Mouse (Mus musculus) thymus, postnatal 25 days (tissue): ENCODE results near the gene Tmem254b.
"Not testable (repeated sequence)": the region's sequence is repeated elsewhere in the genome, so short reads cannot be mapped to it uniquely, and the experiment has no call there.

Source experiments
- DNase-seq: peaks from one replicate; pipeline ENCODE4 v3.0.0; 2022

The Tmem254b gene

GRCm38 (mm10) chr14:26206926-26207247, at the start of gene Tmem254b:
Tmem254b (minus strand) TSS chr14:26207041.
- DNase-seq: not testable (repeated sequence)

- DNase-seq: not testable (repeated sequence)
Measured at GRCm38 (mm10) chr14:26237183-26237582, 30.3 kb upstream of the Tmem254b start.

- not testable (repeated sequence) for DNase-seq
Measured at GRCm38 (mm10) chr14:26216233-26217000, 9.6 kb upstream of the Tmem254b start.

DNA sequence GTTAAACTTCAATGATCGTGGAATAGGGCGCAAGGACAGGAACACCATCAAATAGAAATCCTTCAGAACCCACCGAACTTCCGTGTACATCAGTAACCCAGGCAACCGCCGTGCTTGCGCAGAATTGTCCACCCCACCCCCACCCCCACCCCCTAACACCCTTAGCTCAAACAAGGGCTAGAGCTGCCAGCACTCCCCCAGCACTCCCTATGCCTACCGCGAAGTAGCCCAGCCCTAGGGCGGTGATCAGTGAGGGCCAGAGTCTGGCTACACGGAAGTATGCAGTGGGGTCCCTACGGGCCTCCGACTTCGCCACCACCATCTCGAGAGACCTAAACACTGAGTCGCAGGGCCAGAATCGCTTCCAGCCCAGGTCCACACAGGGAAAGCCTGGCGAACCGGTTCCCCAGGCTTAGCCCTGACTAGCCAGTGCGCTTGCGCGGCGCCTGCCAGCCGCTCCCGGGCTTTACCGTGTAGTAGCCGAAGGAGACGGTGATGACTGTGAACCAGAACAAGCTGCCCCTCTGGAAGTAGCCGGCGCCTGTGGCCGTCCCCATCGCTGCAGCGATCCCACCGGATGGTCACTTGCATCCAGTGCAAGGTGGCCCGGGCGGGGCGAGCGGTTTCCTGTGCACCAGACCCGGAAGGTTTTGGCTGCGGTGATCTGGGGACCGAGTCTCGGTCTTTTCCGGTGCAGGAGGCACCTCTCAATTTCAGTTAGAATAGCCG, 480 bp downstream of the Tmem254b start:
- DNase-seq: not testable (repeated sequence)

DNA sequence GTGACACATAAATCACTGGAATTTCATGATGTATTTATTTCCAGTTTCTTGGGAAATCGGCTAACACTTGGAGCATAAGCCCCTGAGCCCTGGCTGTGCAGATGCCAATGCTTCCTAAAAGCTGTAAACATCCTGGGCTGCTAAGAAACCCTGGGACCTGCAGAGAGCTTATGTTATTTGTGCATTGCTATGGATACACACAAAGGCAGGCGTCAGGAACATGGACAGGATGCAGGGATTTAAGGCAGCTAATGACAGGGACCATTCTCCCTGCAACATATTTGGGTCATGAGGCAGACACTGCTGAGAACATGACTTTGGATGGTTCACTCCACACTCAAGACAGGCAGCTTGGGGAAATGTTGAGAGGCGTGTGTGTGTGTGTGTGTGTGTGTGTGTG, 9.0 kb downstream of the Tmem254b start:
- not testable (repeated sequence) for DNase-seq

- DNase-seq: not testable (repeated sequence)
Measured at GRCm38 (mm10) chr14:26188361-26188760, 18.5 kb downstream of the Tmem254b start.

- DNase-seq: not testable (repeated sequence)
Measured at GRCm38 (mm10) chr14:26186638-26187037, 20.2 kb downstream of the Tmem254b start.

DNA sequence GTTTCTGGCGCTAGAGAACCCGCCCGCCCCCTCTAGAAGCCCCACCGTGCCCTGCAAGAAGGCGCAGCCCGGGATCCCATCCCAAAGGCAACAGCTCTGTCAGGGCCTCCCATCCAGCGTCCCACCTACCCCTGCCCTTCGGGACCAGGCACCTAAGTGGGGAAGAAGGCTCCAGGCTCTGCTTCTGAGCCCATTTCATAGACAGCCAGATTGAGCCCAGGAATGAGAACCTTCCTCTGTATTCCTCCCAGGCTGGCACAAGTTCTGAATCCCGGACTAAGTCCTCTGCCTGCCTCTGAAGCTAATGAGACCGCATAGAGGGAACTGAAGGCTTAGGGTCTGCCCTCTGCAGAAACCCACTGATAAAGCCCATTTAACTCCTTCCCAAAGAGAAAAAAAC, 24.5 kb downstream of the Tmem254b start, which contains the start of gene Plac9b:
TSS of gene Plac9b (minus strand) at position 101 of the 400 bp plus-strand sequence.
- DNase-seq: not testable (repeated sequence)

GRCm38 (mm10) chr14:26181660-26182059, 25.2 kb downstream of the Tmem254b start:
- DNase-seq: not testable (repeated sequence)

DNA sequence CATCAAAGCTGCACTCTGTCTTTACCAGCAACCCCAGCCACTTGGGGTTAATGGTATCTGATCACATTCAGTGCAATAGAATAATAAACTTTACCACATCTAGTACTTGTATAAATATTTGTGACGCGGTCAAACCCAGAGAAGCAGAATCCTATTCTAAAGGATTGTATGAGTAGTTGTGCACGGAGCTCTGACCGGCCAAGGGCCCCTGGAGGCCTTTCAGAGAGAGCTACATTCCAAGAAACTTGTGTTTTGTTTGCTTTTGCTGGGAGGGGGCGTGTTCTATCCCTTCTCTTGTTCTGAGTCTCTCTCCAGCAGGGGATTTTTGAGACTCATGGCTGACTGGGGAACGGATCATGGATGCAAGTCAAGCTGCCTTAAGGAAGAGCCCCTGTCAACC, 31.8 kb downstream of the Tmem254b start:
- not testable (repeated sequence) for DNase-seq

GRCm38 (mm10) chr14:26173955-26174354, 32.9 kb downstream of the Tmem254b start:
- not testable (repeated sequence) for DNase-seq

- not testable (repeated sequence) for DNase-seq
Measured at GRCm38 (mm10) chr14:26165266-26165665, 41.6 kb downstream of the Tmem254b start.

- not testable (repeated sequence) for DNase-seq
Measured at GRCm38 (mm10) chr14:26162423-26162822, 44.4 kb downstream of the Tmem254b start.

- not testable (repeated sequence) for DNase-seq
Measured at GRCm38 (mm10) chr14:26161156-26161555, 45.7 kb downstream of the Tmem254b start.

DNA sequence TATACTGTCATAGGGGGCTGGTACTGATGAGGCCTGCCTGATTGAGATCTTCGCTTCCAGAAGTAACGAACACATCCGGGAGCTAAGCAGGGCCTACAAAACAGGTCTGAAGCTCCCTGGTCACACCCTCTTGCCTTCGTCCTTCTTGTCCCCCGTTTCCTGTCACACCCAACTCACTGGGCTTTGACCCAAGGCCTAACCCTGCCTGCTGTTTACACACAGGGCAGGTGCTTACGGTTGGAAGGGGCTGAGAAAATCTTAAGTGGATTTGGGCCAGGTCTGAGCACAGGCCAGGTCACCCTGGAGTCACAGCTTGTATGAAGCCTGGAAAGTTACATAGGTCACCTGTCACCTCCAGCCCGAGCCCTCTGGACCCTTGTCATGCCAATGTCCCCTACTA, 50.8 kb downstream of the Tmem254b start:
- DNase-seq: not testable (repeated sequence)
